ENCODE assay signal across 18 mouse cellular contexts in the genomic region with DNA sequence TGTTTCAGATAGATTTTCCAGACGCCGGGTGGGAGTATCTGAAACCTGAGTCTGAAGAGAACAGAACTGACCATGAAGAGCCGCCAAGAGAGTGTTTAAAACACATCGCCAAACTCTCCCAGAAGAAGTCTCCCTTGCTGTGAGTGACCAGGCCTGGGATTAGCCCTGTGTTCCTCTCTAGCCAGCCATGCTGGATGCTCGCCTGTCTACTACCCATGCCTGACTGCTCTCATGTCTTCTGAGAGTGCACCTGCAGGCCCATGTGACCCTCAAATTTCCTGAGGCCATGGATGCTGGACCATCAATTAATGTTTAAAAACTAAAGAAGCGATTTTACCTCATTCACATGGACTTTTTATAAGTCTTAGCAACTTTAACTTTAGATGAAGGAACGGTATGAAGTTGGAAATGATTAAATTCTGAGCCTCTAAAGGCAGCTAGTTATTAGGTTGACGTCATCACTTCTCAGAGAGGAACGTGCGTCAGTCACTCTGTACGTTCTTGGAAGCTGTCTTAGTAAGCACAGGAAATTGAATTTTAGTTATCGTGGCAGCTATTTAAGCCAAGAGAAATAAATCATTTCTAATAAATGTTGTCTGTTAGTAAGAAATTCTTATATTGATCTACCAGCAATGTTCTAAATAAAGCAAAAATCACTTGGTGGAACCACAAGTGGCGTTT.
A peak's percentile ranks its signal among the peaks of the same experiment; 100 is the strongest.
DNase-seq lines count a peak whose midpoint lies in the region; ATAC-seq and TF ChIP-seq lines count a peak whose summit lies in the region.
"Had no signal": no experiment of that assay in that cellular context is flagged by ENCODE, and none has a peak within 500 bp of the region (broad histone marks: within the 10 kb centered on the region; RNA-seq: fewer than 3 reads in every experiment).

No protein-coding gene starts in this region.

- no peaks in the 10 kb centered on the region for H3K36me3 ChIP-seq in kidney, embryonic 14.5 days (ENCODE audit: control insufficient read depth, insufficient read depth, low read length)
- no peaks in the 10 kb centered on the region for H3K36me3 ChIP-seq in limb, embryonic 14.5 days (ENCODE audit: control insufficient read depth, insufficient read depth, low read length)
- H3K36me3 ChIP-seq in limb, embryonic 15.5 days, result no peaks in the 10 kb centered on the region
- H3K36me3 ChIP-seq: embryonic facial prominence, embryonic 10.5 days; embryonic facial prominence, embryonic 12.5 days; forebrain, embryonic 15.5 days had no signal

- WGBS in kidney, embryonic 14.5 days, result 73% methylated on average over 13 of the region's 13 CpGs
- WGBS in limb, embryonic 14.5 days, result 55% methylated on average over 13 of the region's 13 CpGs
- WGBS in limb, embryonic 15.5 days, result 56% methylated on average over 13 of the region's 13 CpGs

- H3K9ac ChIP-seq in kidney, embryonic 14.5 days (ENCODE audit: low read depth, low read length), result no peak overlapping the region
- H3K9ac ChIP-seq in limb, embryonic 14.5 days (ENCODE audit: low read depth, low read length, severe bottlenecking), result no peak overlapping the region
- H3K9ac ChIP-seq in limb, embryonic 15.5 days, result no peak overlapping the region
- H3K9ac ChIP-seq: embryonic facial prominence, embryonic 12.5 days; forebrain, embryonic 13.5 days; forebrain, embryonic 15.5 days; forebrain, postnatal 0 days had no signal

- peak; percentile 64; the same call in 1 of the 2 replicates for ATAC-seq in kidney, embryonic 14.5 days (ENCODE audit: low FRiP score, low TSS enrichment)
- ATAC-seq in limb, embryonic 14.5 days (ENCODE audit: low FRiP score, low read depth), result peak; percentile 66
- no peak for ATAC-seq in limb, embryonic 15.5 days (ENCODE audit: insufficient number of reproducible peaks, low FRiP score, low TSS enrichment, low read depth)
- ATAC-seq: forebrain, embryonic 13.5 days; forebrain, embryonic 15.5 days; forebrain, postnatal 0 days had no signal

- TF ChIP-seq POLR2A in limb, embryonic 14.5 days (IDR thresholded peaks at IDR 0.05; ENCODE audit: borderline replicate concordance, extremely low read depth, insufficient read depth, insufficient read length), result no peak

- DNase-seq in kidney, postnatal 4 days, result no peak
- peak; percentile 67 for DNase-seq in limb, embryonic 14.5 days (ENCODE audit: low spot score)
- DNase-seq in cerebellum, adult 8-10 months, result no peak
- DNase-seq: adrenal gland, adult 2 months; adrenal gland, postnatal 10 days; adrenal gland, postnatal 25 days; cerebellum, adult 11 months; cerebellum, adult 18-20 months; cerebellum, adult 9-10 months; cerebellum, postnatal 10 days; cerebellum, postnatal 25 days; forebrain, postnatal 0 days had no signal

- no peak overlapping the region for H3K27ac ChIP-seq in kidney, embryonic 14.5 days (ENCODE audit: low read depth, low read length)
- peak overlapping the region; percentile 53 for H3K27ac ChIP-seq in limb, embryonic 14.5 days (replicated peaks; ENCODE audit: low read depth, low read length)
- peak overlapping the region; percentile 68 for H3K27ac ChIP-seq in limb, embryonic 15.5 days
- H3K27ac ChIP-seq: embryonic facial prominence, embryonic 10.5 days; embryonic facial prominence, embryonic 12.5 days; forebrain, embryonic 13.5 days; forebrain, embryonic 15.5 days had no signal

- H3K4me1 ChIP-seq in kidney, embryonic 14.5 days (ENCODE audit: control insufficient read depth, insufficient read depth, low read length), result no peaks in the 10 kb centered on the region
- peaks cover 2% of the 10 kb centered on the region; the same call in 1 of the 2 replicates for H3K4me1 ChIP-seq in limb, embryonic 14.5 days (ENCODE audit: control insufficient read depth, insufficient read depth, low read length)
- no peaks in the 10 kb centered on the region; the same call in 1 of the 2 replicates for H3K4me1 ChIP-seq in limb, embryonic 15.5 days
- H3K4me1 ChIP-seq: embryonic facial prominence, embryonic 10.5 days; embryonic facial prominence, embryonic 12.5 days; forebrain, embryonic 15.5 days had no signal

- no peaks in the 10 kb centered on the region for H3K27me3 ChIP-seq in kidney, embryonic 14.5 days (ENCODE audit: control insufficient read depth, insufficient read depth, low read length)
- H3K27me3 ChIP-seq in limb, embryonic 14.5 days (ENCODE audit: control insufficient read depth, insufficient read depth, low read length), result no peaks in the 10 kb centered on the region
- no peaks in the 10 kb centered on the region for H3K27me3 ChIP-seq in limb, embryonic 15.5 days
- H3K27me3 ChIP-seq: embryonic facial prominence, embryonic 12.5 days; forebrain, embryonic 13.5 days; forebrain, embryonic 15.5 days had no signal

- no peaks in the 10 kb centered on the region for H3K9me3 ChIP-seq in kidney, embryonic 14.5 days (ENCODE audit: control insufficient read depth, low read length)
- no peaks in the 10 kb centered on the region for H3K9me3 ChIP-seq in limb, embryonic 14.5 days (ENCODE audit: control insufficient read depth, low read length)
- no peaks in the 10 kb centered on the region for H3K9me3 ChIP-seq in limb, embryonic 15.5 days
- H3K9me3 ChIP-seq: embryonic facial prominence, embryonic 10.5 days; embryonic facial prominence, embryonic 12.5 days; forebrain, embryonic 15.5 days had no signal

- no peak overlapping the region for H3K4me3 ChIP-seq in kidney, embryonic 14.5 days (ENCODE audit: low read length)
- no peak overlapping the region for H3K4me3 ChIP-seq in limb, embryonic 14.5 days (replicated peaks; ENCODE audit: low read length)
- H3K4me3 ChIP-seq in limb, embryonic 15.5 days, result no peak overlapping the region
- H3K4me3 ChIP-seq: embryonic facial prominence, embryonic 10.5 days; embryonic facial prominence, embryonic 12.5 days; forebrain, embryonic 13.5 days; forebrain, embryonic 15.5 days had no signal

- no peak overlapping the region for H3K4me2 ChIP-seq in kidney, embryonic 14.5 days (replicated peaks; ENCODE audit: low read depth, low read length)
- no peak overlapping the region for H3K4me2 ChIP-seq in limb, embryonic 14.5 days (replicated peaks; ENCODE audit: low read depth, low read length, severe bottlenecking)
- H3K4me2 ChIP-seq in limb, embryonic 15.5 days, result no peak overlapping the region
- H3K4me2 ChIP-seq: embryonic facial prominence, embryonic 12.5 days; forebrain, embryonic 13.5 days; forebrain, embryonic 15.5 days had no signal
